Mouse (Mus musculus): ENCODE results near the gene Asb13. TPM values are rescaled to one million over a fixed set of nuclear protein-coding genes. Genes with fewer than 3 reads are reported as not detected.
A peak's percentile ranks its signal among the peaks of the same experiment; 100 is the strongest.

Asb13 gene
- total and polyA plus RNA-seq, 3 experiments, result 0.11 TPM; not detected in 2

GRCm38 (mm10) chr13:3610795-3611438 lies 22.9 kb upstream of the Asb13 start, which contains the start of gene Fam208b:
Gene Fam208b (minus strand): TSS chr13:3611108.
- peaks cover 9% of the 10 kb centered on the region for H3K36me3 ChIP-seq (replicated peaks)
- H3K4me1 ChIP-seq (ENCODE audit: insufficient read depth, low read depth, low read length), result peaks cover 6% of the 10 kb centered on the region
- TF ChIP-seq GATA2 (IDR thresholded peaks at IDR 0.05; ENCODE audit: borderline replicate concordance, low read depth, low read length), result no peak
- TF ChIP-seq POLR2AphosphoS5 (IDR thresholded peaks at IDR 0.05; ENCODE audit: insufficient replicate concordance, low read depth, low read length), result 0 out of 2 replicates have a peak, but pooled peaks have one; percentile 50
- H3K27me3 ChIP-seq (ENCODE audit: insufficient read depth, low read length), result no peaks in the 10 kb centered on the region
- ATAC-seq (ENCODE audit: extremely low read depth, insufficient number of reproducible peaks, low FRiP score, poor library complexity, severe bottlenecking), result peak; percentile 95
- DNase-seq (ENCODE audit: low spot score), result peak; percentile 92
- H3K9me3 ChIP-seq (replicated peaks), result peaks cover 4% of the 10 kb centered on the region
- H3K4me3 ChIP-seq (ENCODE audit: low read depth, low read length), result peak within 1 kb of the TSS; percentile 100

DNA sequence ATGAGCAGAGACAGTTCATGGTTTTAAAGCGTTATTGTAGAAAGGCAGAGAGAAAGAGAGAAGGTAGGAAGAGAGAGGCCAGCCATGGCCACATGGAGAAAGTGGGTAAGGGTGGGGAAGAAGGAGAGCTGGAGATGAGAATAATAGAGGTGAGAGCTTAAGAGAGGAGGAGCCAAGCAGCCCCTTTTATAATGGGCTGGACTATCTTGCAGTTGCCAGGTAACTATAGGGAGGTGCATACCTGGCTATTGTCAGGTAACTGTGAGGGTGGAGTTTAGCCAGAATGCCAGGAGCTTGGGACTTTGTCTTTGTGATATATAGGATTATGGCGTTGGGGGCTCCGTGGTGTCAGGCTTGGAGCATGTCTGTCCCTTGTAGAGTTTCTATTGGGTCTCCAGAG lies 6.7 kb upstream of the Asb13 start:
- H3K4me3 ChIP-seq (ENCODE audit: low read depth, low read length), result no peak overlapping the region
- ATAC-seq (ENCODE audit: extremely low read depth, insufficient number of reproducible peaks, low FRiP score, poor library complexity, severe bottlenecking) (no peak), DNase-seq (ENCODE audit: low spot score) (no peak)
- no peaks in the 10 kb centered on the region for H3K4me1 ChIP-seq (ENCODE audit: insufficient read depth, low read depth, low read length)
- no peak for TF ChIP-seq GATA1 (IDR thresholded peaks at IDR 0.05; ENCODE audit: borderline replicate concordance, low read length)
- peaks cover 3% of the 10 kb centered on the region; the same call in 1 of the 2 replicates for H3K9me3 ChIP-seq (replicated peaks)
- peaks cover 3% of the 10 kb centered on the region for H3K27me3 ChIP-seq (ENCODE audit: insufficient read depth, low read length)
- no peaks in the 10 kb centered on the region for H3K36me3 ChIP-seq (replicated peaks)

DNA sequence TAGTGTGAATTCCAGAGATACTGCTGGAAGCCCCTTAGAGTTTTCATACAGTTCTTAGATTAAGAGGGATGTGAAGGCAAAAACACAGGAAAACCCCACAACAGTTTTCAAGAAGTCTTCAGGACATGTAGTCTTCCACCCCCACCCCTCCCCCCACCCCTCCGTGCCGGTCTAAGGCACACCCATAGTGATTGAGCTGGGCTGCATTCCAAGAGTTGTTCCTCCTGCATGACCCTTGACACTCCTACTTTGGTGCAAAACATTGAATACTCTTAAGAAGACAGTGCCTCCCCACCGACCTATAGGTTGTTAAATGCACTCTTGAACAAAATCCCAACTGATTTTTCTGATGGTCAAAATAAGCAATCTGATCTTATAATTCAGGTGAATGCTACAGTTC lies 5.7 kb upstream of the Asb13 start:
- H3K9me3 ChIP-seq (replicated peaks), result peaks cover 3% of the 10 kb centered on the region; the same call in 1 of the 2 replicates
- ATAC-seq (ENCODE audit: extremely low read depth, insufficient number of reproducible peaks, low FRiP score, poor library complexity, severe bottlenecking), result no peak
- no peak overlapping the region for H3K4me3 ChIP-seq (ENCODE audit: low read depth, low read length)
- H3K27me3 ChIP-seq (ENCODE audit: insufficient read depth, low read length), result peaks cover 3% of the 10 kb centered on the region
- no peak for TF ChIP-seq CTCF (IDR thresholded peaks at IDR 0.05; ENCODE audit: low read depth, low read length)
- TF ChIP-seq GATA1 (IDR thresholded peaks at IDR 0.05; ENCODE audit: borderline replicate concordance, low read length), result no peak
- TF ChIP-seq GATA2 (IDR thresholded peaks at IDR 0.05; ENCODE audit: borderline replicate concordance, low read depth, low read length), result no peak
- TF ChIP-seq TAL1 (conservative IDR thresholded peaks at IDR 0.05; ENCODE audit: low read depth, low read length), result no peak
- no peak for TF ChIP-seq POLR2AphosphoS5 (IDR thresholded peaks at IDR 0.05; ENCODE audit: insufficient replicate concordance, low read depth, low read length)
- H3K36me3 ChIP-seq (replicated peaks), result no peaks in the 10 kb centered on the region
- no peak for DNase-seq (ENCODE audit: low spot score)
- H3K4me1 ChIP-seq (ENCODE audit: insufficient read depth, low read depth, low read length), result no peaks in the 10 kb centered on the region

DNA sequence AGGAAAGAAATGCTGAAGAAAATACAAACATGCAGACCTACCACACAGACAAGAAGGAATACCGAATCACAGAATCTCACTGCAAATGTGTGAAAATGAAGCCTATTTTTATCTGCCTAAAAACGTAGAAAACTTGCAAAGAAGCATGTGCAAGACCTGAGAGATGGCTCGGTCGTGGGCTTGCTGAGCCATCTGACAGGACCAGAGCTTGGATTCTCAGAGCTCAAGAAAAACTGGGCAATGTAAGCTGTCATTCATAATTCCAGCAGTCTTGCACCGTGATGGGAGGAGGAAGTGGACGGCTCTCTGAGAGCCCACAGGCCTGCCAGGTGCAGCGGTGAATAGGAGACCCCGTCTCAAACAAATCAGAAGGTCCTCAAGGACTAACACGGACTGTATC lies 1.3 kb upstream of the Asb13 start:
- Histone ChIP-seq H3K4me1 (ENCODE audit: insufficient read depth, low read depth, low read length) (peaks cover 2% of the 10 kb centered on the region; the same call in 1 of the 2 replicates), H3K9me3 (replicated peaks) (no peaks in the 10 kb centered on the region), H3K36me3 (replicated peaks) (no peaks in the 10 kb centered on the region), H3K4me3 (ENCODE audit: low read depth, low read length) (no peak overlapping the region), H3K27me3 (ENCODE audit: insufficient read depth, low read length) (peaks cover 11% of the 10 kb centered on the region)
- TF ChIP-seq CTCF (IDR thresholded peaks at IDR 0.05; ENCODE audit: low read depth, low read length), result no peak
- TF ChIP-seq GATA2 (IDR thresholded peaks at IDR 0.05; ENCODE audit: borderline replicate concordance, low read depth, low read length), result no peak
- TF ChIP-seq TAL1 (conservative IDR thresholded peaks at IDR 0.05; ENCODE audit: low read depth, low read length), result no peak
- TF ChIP-seq POLR2AphosphoS5 (IDR thresholded peaks at IDR 0.05; ENCODE audit: insufficient replicate concordance, low read depth, low read length), result no peak
- TF ChIP-seq GATA1 (IDR thresholded peaks at IDR 0.05; ENCODE audit: borderline replicate concordance, low read length), result no peak
- ATAC-seq (ENCODE audit: extremely low read depth, insufficient number of reproducible peaks, low FRiP score, poor library complexity, severe bottlenecking) (no peak), DNase-seq (ENCODE audit: low spot score) (no peak)

GRCm38 (mm10) chr13:3633131-3633530 lies 701 bp upstream of the Asb13 start:
- Histone ChIP-seq H3K4me1 (ENCODE audit: insufficient read depth, low read depth, low read length) (peaks cover 2% of the 10 kb centered on the region; the same call in 1 of the 2 replicates), H3K9me3 (replicated peaks) (no peaks in the 10 kb centered on the region)

DNA sequence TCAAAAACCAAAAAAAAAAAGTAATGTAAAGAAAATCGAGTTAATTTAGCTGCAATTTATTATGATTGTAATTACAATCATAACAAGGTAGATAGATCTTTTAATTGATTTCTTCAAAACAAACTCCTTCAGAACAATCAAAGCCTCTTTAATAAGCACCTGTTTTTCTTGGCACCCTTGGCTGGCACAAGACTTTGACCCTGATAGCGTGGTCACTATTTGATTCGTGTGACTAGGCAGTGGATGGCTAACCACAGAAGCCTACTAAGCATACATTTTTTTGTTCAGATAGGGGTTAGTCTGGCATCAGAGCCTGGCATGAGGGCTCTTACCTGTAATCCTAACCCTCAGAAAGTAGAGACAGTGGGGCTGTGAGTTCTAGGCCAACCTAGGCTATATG lies 1.2 kb downstream of the Asb13 start:
- no peak for ATAC-seq (ENCODE audit: extremely low read depth, insufficient number of reproducible peaks, low FRiP score, poor library complexity, severe bottlenecking)
- Histone ChIP-seq H3K27me3 (ENCODE audit: insufficient read depth, low read length) (peaks cover 14% of the 10 kb centered on the region), H3K4me1 (ENCODE audit: insufficient read depth, low read depth, low read length) (peaks cover 2% of the 10 kb centered on the region; the same call in 1 of the 2 replicates), H3K36me3 (replicated peaks) (no peaks in the 10 kb centered on the region), H3K9me3 (replicated peaks) (no peaks in the 10 kb centered on the region), H3K4me3 (ENCODE audit: low read depth, low read length) (no peak overlapping the region)
- TF ChIP-seq GATA1 (IDR thresholded peaks at IDR 0.05; ENCODE audit: borderline replicate concordance, low read length), result no peak
- TF ChIP-seq GATA2 (IDR thresholded peaks at IDR 0.05; ENCODE audit: borderline replicate concordance, low read depth, low read length), result no peak
- no peak for TF ChIP-seq POLR2AphosphoS5 (IDR thresholded peaks at IDR 0.05; ENCODE audit: insufficient replicate concordance, low read depth, low read length)
- TF ChIP-seq CTCF (IDR thresholded peaks at IDR 0.05; ENCODE audit: low read depth, low read length), result no peak
- TF ChIP-seq TAL1 (conservative IDR thresholded peaks at IDR 0.05; ENCODE audit: low read depth, low read length), result no peak
- DNase-seq (ENCODE audit: low spot score), result no peak

More at GRCm38 (mm10) chr13:3633131-3633530, 701 bp upstream of the Asb13 start:
- Histone ChIP-seq H3K4me3 (ENCODE audit: low read depth, low read length) (no peak overlapping the region), H3K27me3 (ENCODE audit: insufficient read depth, low read length) (peaks cover 14% of the 10 kb centered on the region), H3K36me3 (replicated peaks) (no peaks in the 10 kb centered on the region)
- ATAC-seq (ENCODE audit: extremely low read depth, insufficient number of reproducible peaks, low FRiP score, poor library complexity, severe bottlenecking) (no peak), DNase-seq (ENCODE audit: low spot score) (no peak)
- TF ChIP-seq POLR2AphosphoS5 (IDR thresholded peaks at IDR 0.05; ENCODE audit: insufficient replicate concordance, low read depth, low read length) (no peak), GATA1 (IDR thresholded peaks at IDR 0.05; ENCODE audit: borderline replicate concordance, low read length) (no peak), GATA2 (IDR thresholded peaks at IDR 0.05; ENCODE audit: borderline replicate concordance, low read depth, low read length) (no peak), CTCF (IDR thresholded peaks at IDR 0.05; ENCODE audit: low read depth, low read length) (no peak), TAL1 (conservative IDR thresholded peaks at IDR 0.05; ENCODE audit: low read depth, low read length) (no peak)

Measured in G1E (cell line).